Mouse (Mus musculus) bone marrow, adult 2 months (tissue): ENCODE measurements at regions not wholly inside any gene's neighbourhood (a gene's known extent, or its start where the extent isn't known, plus 50 kb on each side); places are given as distances from the start of the nearest gene placed in this dataset.

ENCODE experiments used
- CTCF ChIP-seq: fragments of 200-500 bp; IDR thresholded peaks from 2 replicates; pipeline ENCODE4 v1.5.1; 2011; ENCODE audit warnings: low read length, control low read depth; ENCODE audit not compliant: control insufficient read depth, insufficient read depth
- POLR2A ChIP-seq: fragments of 200-500 bp; IDR thresholded peaks from 2 replicates; pipeline ENCODE4 v1.6.1; 2011; ENCODE audit warnings: low read depth, mild to moderate bottlenecking, control low read depth, low read length, borderline replicate concordance; ENCODE audit not compliant: control insufficient read depth

DNA sequence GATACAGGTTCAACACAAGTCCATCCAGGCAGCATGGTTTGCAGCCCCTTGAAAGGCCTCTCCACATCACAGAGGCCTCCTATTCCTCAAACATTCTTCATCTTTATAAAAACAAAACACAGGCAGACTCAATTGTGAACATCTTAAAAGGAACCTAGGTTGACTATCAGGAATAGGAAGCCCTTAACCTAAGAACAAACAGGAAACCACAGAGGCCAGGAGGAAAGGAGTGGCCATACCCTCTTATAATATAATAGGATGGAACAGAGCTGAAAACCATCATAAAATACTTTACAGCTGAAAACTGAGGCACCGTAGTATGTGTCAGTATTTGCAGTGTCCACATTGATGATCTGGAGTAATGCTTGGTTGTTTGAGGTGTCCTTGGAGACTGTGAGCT lies 1044.4 kb upstream of the Zfp386 start:
- TF ChIP-seq CTCF: no peak
- TF ChIP-seq POLR2A: no peak
